Comparison of ENCODE assay signal across 11 mouse cellular contexts in the genomic region with DNA sequence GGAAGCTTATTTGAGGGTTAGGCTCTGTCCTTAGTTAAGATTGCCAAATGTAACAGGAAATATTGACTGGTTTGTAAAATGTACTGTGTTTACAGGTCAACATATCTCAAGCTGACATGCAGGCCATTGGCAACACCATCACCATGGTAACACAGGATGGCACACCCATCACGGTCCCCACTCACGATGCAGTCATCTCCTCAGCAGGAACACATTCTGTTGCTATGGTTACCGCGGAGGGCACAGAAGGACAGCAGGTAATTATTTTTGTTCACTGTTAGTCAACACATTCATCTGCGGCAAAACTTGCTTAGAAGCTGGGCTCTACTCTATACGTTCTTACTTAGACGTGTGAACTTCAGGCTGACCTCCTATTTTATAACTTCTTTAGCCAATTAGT. TPM values are rescaled to one million over a fixed set of nuclear protein-coding genes. Genes with fewer than 3 reads are reported as not detected.
DNase-seq lines count a peak whose midpoint lies in the region; ATAC-seq lines count a peak whose summit lies in the region.
"Had no signal": no experiment of that assay in that cellular context is flagged by ENCODE, and none has a peak within 500 bp of the region (broad histone marks: within the 10 kb centered on the region; RNA-seq: fewer than 3 reads in every experiment).

No protein-coding gene starts in this region.

- no peak overlapping the region for H3K4me2 ChIP-seq in forebrain, embryonic 14.5 days (ENCODE audit: low read length)
- no peak overlapping the region for H3K4me2 ChIP-seq in forebrain, embryonic 15.5 days (replicated peaks)
- H3K4me2 ChIP-seq: lung, embryonic 15.5 days had no signal

- H3K4me1 ChIP-seq in forebrain, embryonic 14.5 days (ENCODE audit: control insufficient read depth, insufficient read depth, low read length), result no peaks in the 10 kb centered on the region
- H3K4me1 ChIP-seq in forebrain, embryonic 15.5 days, result no peaks in the 10 kb centered on the region

- DNase-seq in forebrain, embryonic 14.5 days (ENCODE audit: low spot score), result peak; percentile 53
- peak; percentile 18 for DNase-seq in ZHBTc4 (ENCODE audit: low read depth, low spot score)
- DNase-seq in mesoderm, embryonic 11.5 days (ENCODE audit: low read depth, low spot score), result peak; percentile 16
- DNase-seq in thymus, postnatal 25 days, result no peak
- DNase-seq in spleen, postnatal 36 days (ENCODE audit: low spot score in 2 of 2), result no peak
- DNase-seq in ovary, postnatal 36 days (ENCODE audit: low spot score), result no peak
- DNase-seq: gastrocnemius, postnatal 36 days; thymus, adult 2 months had no signal

- WGBS in forebrain, embryonic 14.5 days, result 40% methylated on average over 7 of the region's 7 CpGs
- 38% methylated on average over 7 of the region's 7 CpGs for WGBS in forebrain, embryonic 15.5 days

- H3K9me3 ChIP-seq in forebrain, embryonic 14.5 days (replicated peaks; ENCODE audit: control insufficient read depth, low read length), result no peaks in the 10 kb centered on the region
- no peaks in the 10 kb centered on the region for H3K9me3 ChIP-seq in forebrain, embryonic 15.5 days
- H3K9me3 ChIP-seq: lung, embryonic 15.5 days had no signal

- no peak overlapping the region for H3K4me3 ChIP-seq in forebrain, embryonic 14.5 days (ENCODE audit: low read depth, low read length)
- H3K4me3 ChIP-seq in forebrain, embryonic 15.5 days, result no peak overlapping the region
- H3K4me3 ChIP-seq: lung, embryonic 15.5 days had no signal

- H3K36me3 ChIP-seq in forebrain, embryonic 14.5 days (ENCODE audit: control insufficient read depth, insufficient read depth, low read length), result peaks cover 92% of the 10 kb centered on the region
- peaks cover 84% of the 10 kb centered on the region for H3K36me3 ChIP-seq in forebrain, embryonic 15.5 days

- H3K9ac ChIP-seq in forebrain, embryonic 14.5 days (ENCODE audit: low read length), result no peak overlapping the region
- no peak overlapping the region for H3K9ac ChIP-seq in forebrain, embryonic 15.5 days (replicated peaks)
- H3K9ac ChIP-seq: lung, embryonic 15.5 days had no signal

- no peak overlapping the region for H3K27ac ChIP-seq in forebrain, embryonic 14.5 days (ENCODE audit: low read depth, low read length)
- H3K27ac ChIP-seq in forebrain, embryonic 15.5 days (replicated peaks), result no peak overlapping the region
- H3K27ac ChIP-seq: lung, embryonic 15.5 days had no signal

- H3K27me3 ChIP-seq in forebrain, embryonic 14.5 days (replicated peaks; ENCODE audit: control insufficient read depth, insufficient read depth, low read length), result no peaks in the 10 kb centered on the region
- no peaks in the 10 kb centered on the region for H3K27me3 ChIP-seq in forebrain, embryonic 15.5 days
- H3K27me3 ChIP-seq: lung, embryonic 15.5 days had no signal

- peak; percentile 46; the same call in 1 of the 2 replicates for ATAC-seq in forebrain, embryonic 14.5 days
- ATAC-seq in forebrain, embryonic 15.5 days (replicated peaks), result no peak
- peak; percentile 65; the same call in 1 of the 2 replicates for ATAC-seq in frontal cortex, adult (ENCODE audit: low TSS enrichment)

RNA-seq across cellular contexts. Expression of a gene that starts 30.2 kb away (rescaled TPM):
- 11.7 and 13.3 TPM in 2 replicates for polyA plus RNA-seq in forebrain, embryonic 14.5 days (2014; fragmentation: Nextera tagmentation; extraction: Ambion mirVana)
- polyA plus RNA-seq in forebrain, embryonic 15.5 days (2015; fragmentation: Nextera tagmentation; extraction: Ambion mirVana), result 12.3 and 14.1 TPM in 2 replicates

RNA-seq across cellular contexts. Expression of a gene that starts 30.7 kb away (rescaled TPM):
- polyA plus RNA-seq in forebrain, embryonic 14.5 days (2014; fragmentation: Nextera tagmentation; extraction: Ambion mirVana), result 27.1 and 27.3 TPM in 2 replicates
- polyA plus RNA-seq in forebrain, embryonic 15.5 days (2015; fragmentation: Nextera tagmentation; extraction: Ambion mirVana), result 23.3 and 25.0 TPM in 2 replicates

Comparison
In these comparisons a context has a peak if more than half of its experiments do, and no peak if none do; other contexts are left out.
1. DNase-seq: peak in forebrain, embryonic 14.5 days (single experiment), ZHBTc4 (single experiment) and mesoderm, embryonic 11.5 days (single experiment); none in thymus, postnatal 25 days (single experiment), spleen, postnatal 36 days (0 of 2) and ovary, postnatal 36 days (single experiment).